Mouse (Mus musculus): ENCODE measurements around the gene Vps37d. TPM values are rescaled to one million over a fixed set of nuclear protein-coding genes. Genes with fewer than 3 reads are reported as not detected.
"Not testable (repeated sequence)": the region's sequence is repeated elsewhere in the genome, so short reads cannot be mapped to it uniquely, and the experiment has no call there.

The Vps37d gene
- polyA plus RNA-seq, 1 experiment: 0.78 TPM

DNA sequence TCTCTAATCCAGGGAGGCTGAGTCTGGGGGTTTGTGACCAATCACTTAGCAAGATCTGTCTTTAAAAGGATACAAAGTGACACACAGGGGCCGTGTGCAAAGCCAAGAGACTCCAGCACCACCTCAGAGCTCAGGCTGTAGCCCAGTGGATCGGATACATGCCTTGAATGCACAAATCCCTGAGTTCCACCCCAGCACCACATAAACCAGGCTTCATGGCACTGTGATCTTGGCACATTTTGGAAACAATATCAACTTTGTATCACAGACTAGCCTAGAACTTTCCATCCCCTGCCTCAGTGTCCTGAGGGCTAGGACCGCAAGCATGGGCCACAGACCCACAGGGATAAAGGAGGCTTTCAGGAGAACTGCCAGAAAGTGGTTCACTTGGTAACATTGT is 12.1 kb downstream of the Vps37d start:
- Histone ChIP-seq H3K27me3 (ENCODE audit: control insufficient read depth, insufficient read depth, low read length) (no peaks in the 10 kb centered on the region), H3K36me3 (ENCODE audit: control insufficient read depth, insufficient read depth, low read length) (no peaks in the 10 kb centered on the region), H3K27ac (ENCODE audit: insufficient read depth, low read length) (no peak overlapping the region), H3K4me3 (ENCODE audit: extremely low read depth, insufficient read depth, insufficient read length) (no peak overlapping the region), H3K4me1 (ENCODE audit: control insufficient read depth, insufficient read depth, insufficient read length) (no peaks in the 10 kb centered on the region; the same call in 1 of the 2 replicates)
- 95% methylated on average over 3 of the region's 3 CpGs for WGBS
- no peak for DNase-seq (ENCODE audit: low read depth in 1 of 2, low spot score in 2 of 2)
- TF ChIP-seq POLR2A (IDR thresholded peaks at IDR 0.05; ENCODE audit: low read depth, low read length) (no peak), CTCF (IDR thresholded peaks at IDR 0.05; ENCODE audit: extremely low read depth, insufficient read depth, insufficient read length, insufficient replicate concordance) (no peak)

DNA sequence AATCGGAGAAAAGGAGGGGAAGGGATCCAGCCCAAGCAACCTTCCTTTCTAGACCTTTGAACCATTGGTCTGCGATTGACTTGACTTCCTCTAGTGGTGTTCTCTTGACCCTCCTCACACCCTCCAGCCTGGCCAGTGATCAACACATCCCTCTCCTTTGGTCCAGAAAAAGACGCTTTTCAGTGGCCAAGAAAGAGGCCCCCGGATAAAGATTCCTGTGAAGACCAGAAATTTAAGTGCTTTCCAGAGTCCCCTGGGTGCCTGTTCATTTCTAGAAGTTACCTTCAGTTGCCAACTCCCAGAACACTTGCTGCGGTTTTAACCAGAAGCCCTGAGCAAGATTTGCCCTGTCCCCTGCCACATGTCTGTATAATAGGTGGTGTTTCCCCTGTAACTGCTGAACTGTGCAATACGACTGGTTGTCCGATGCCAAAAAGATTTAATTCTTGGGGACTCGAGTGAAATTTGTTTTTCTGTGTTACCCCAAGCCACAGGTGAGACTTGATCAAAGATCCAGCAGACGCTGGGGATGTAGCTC is 13.1 kb downstream of the Vps37d start, which contains the start of gene Bud23:
TSS of gene Bud23 (minus strand) at position 51 of the 538 bp plus-strand sequence.
- Histone ChIP-seq H3K27ac (ENCODE audit: insufficient read depth, low read length) (peak within 1 kb of the TSS; percentile 67), H3K4me3 (ENCODE audit: extremely low read depth, insufficient read depth, insufficient read length) (peak within 1 kb of the TSS; percentile 81)
- not testable (repeated sequence) for H3K36me3 ChIP-seq (ENCODE audit: control insufficient read depth, insufficient read depth, low read length); H3K27me3 ChIP-seq (ENCODE audit: control insufficient read depth, insufficient read depth, low read length); H3K4me1 ChIP-seq (ENCODE audit: control insufficient read depth, insufficient read depth, insufficient read length); DNase-seq (ENCODE audit: low read depth in 1 of 2, low spot score in 2 of 2)
- 75% methylated on average over 9 of the region's 9 CpGs for WGBS

DNA sequence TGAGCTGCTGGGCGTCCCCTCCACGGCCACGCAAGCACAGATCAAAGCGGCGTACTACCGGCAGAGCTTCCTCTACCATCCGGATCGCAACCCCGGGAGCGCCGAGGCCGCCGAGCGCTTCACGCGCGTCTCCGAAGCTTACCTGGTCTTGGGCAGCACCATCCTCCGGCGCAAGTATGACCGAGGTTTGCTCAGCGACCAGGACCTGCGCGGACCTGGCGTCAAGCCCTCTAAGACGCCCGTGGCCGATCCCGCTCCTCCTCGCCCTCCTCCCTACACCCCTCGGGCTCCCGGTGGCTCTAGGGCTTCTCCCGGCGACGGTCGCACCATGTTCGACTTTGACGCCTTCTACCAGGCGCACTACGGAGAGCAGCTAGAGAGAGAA is 13.7 kb downstream of the Vps37d start:
- Histone ChIP-seq H3K27me3 (ENCODE audit: control insufficient read depth, insufficient read depth, low read length) (no peaks in the 10 kb centered on the region), H3K4me1 (ENCODE audit: control insufficient read depth, insufficient read depth, insufficient read length) (no peaks in the 10 kb centered on the region; the same call in 1 of the 2 replicates), H3K27ac (ENCODE audit: insufficient read depth, low read length) (peak overlapping the region; percentile 67), H3K4me3 (ENCODE audit: extremely low read depth, insufficient read depth, insufficient read length) (peak overlapping the region; percentile 81), H3K36me3 (ENCODE audit: control insufficient read depth, insufficient read depth, low read length) (peaks cover 7% of the 10 kb centered on the region)
- 1% methylated on average over 40 of the region's 40 CpGs for WGBS
- no peak for DNase-seq (ENCODE audit: low read depth in 1 of 2, low spot score in 2 of 2)
- TF ChIP-seq CTCF (IDR thresholded peaks at IDR 0.05; ENCODE audit: extremely low read depth, insufficient read depth, insufficient read length, insufficient replicate concordance) (no peak), POLR2A (IDR thresholded peaks at IDR 0.05; ENCODE audit: low read depth, low read length) (no peak)

DNA sequence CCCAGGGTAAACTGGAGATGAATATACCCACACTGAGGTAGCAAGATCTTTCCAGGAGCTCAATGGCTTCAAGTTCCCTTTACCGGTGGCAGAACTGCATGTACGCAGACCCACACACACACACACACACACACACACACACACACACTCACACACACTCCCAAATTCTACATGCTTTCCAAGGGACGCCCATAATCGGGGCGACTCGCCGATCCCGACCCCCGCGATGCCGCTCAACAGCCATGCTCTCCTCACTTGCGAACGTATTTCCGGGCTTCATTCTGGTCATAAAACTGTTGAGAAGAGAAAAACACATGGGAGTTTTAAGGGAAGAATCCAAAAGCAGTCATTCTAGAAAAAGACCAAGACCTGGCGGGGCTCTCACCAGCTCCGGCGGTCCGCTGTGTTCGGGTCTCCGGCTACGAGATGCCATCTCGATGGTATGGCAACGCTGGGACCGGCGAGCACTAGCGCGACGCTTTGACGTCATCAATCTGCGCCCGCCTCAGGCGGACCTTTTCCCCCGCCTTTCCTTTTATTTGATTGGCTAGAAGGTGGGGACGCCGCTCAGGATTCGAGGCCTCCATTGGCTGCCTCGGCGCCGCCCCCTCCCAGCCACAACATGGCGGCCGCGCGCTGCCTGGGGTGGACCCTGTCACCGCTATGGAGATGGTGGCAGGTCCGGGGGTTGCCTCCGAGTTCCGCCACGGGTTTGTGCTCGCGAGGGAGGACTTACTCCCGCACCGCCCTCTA is 14.3 kb downstream of the Vps37d start, which contains the start of gene Dnajc30:
TSS of gene Dnajc30 (plus strand) at position 574 of the 753 bp plus-strand sequence.
- no peaks in the 10 kb centered on the region; the same call in 1 of the 2 replicates for H3K4me1 ChIP-seq (ENCODE audit: control insufficient read depth, insufficient read depth, insufficient read length)
- no peaks in the 10 kb centered on the region for H3K27me3 ChIP-seq (ENCODE audit: control insufficient read depth, insufficient read depth, low read length)
- peak within 1 kb of the TSS; percentile 81 for H3K4me3 ChIP-seq (ENCODE audit: extremely low read depth, insufficient read depth, insufficient read length)
- H3K36me3 ChIP-seq (ENCODE audit: control insufficient read depth, insufficient read depth, low read length): peaks cover 12% of the 10 kb centered on the region
- TF ChIP-seq POLR2A (IDR thresholded peaks at IDR 0.05; ENCODE audit: low read depth, low read length) (peak; percentile 60; the same call in 1 of the 2 replicates), CTCF (IDR thresholded peaks at IDR 0.05; ENCODE audit: extremely low read depth, insufficient read depth, insufficient read length, insufficient replicate concordance) (no peak)
- peak; percentile 92 to 94 for DNase-seq (ENCODE audit: low read depth in 1 of 2, low spot score in 2 of 2)
- peak within 1 kb of the TSS; percentile 67 for H3K27ac ChIP-seq (ENCODE audit: insufficient read depth, low read length)
- WGBS: under 1% methylated on average over 51 of the region's 52 CpGs

DNA sequence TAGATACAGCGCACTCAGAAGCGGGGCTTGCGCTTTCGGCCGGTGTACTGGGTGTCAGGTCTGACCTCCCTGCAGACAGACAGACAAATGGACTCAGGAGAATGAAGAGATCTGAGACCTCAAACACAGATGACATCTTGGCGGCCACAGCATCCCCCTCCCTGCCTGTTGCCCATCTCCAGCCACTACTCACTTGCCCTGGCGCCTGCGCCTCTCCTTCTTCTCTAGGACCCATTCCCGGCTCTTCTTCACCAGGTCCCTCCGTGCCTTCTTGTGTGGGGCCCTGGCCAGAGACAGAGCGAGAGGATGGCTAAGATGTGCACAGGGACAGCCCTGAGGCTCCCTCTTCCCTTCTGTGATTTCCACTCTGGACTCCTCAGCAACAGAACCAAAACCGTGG is 24.7 kb downstream of the Vps37d start:
- Histone ChIP-seq H3K27me3 (ENCODE audit: control insufficient read depth, insufficient read depth, low read length) (no peaks in the 10 kb centered on the region), H3K4me1 (ENCODE audit: control insufficient read depth, insufficient read depth, insufficient read length) (no peaks in the 10 kb centered on the region), H3K27ac (ENCODE audit: insufficient read depth, low read length) (no peak overlapping the region), H3K36me3 (ENCODE audit: control insufficient read depth, insufficient read depth, low read length) (peaks cover 17% of the 10 kb centered on the region), H3K4me3 (ENCODE audit: extremely low read depth, insufficient read depth, insufficient read length) (no peak overlapping the region)
- WGBS: 93% methylated on average over 12 of the region's 12 CpGs
- TF ChIP-seq CTCF (IDR thresholded peaks at IDR 0.05; ENCODE audit: extremely low read depth, insufficient read depth, insufficient read length, insufficient replicate concordance) (no peak), POLR2A (IDR thresholded peaks at IDR 0.05; ENCODE audit: low read depth, low read length) (no peak)
- no peak for DNase-seq (ENCODE audit: low read depth in 1 of 2, low spot score in 2 of 2)

DNA sequence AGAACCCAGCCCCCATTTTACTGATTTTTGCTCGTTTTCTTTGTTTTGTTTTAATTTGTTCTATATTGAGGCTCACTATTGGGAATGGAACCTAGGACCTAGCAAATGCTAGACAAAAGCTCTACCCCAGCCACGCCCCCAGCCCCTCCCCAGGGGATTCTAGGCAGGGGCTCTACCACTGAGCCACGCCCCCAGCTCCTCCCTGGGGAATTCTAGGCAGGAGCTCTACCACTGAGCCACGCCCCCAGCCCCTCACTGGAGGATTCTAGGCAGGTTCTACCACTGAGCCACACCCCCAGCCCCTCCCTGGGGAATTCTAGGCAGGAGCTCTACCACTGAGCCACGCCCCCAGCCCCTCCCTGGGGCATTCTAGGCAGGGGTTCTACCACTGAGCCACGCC is 28.8 kb downstream of the Vps37d start:
- not testable (repeated sequence) for H3K27ac ChIP-seq (ENCODE audit: insufficient read depth, low read length); H3K27me3 ChIP-seq (ENCODE audit: control insufficient read depth, insufficient read depth, low read length); H3K4me3 ChIP-seq (ENCODE audit: extremely low read depth, insufficient read depth, insufficient read length); H3K36me3 ChIP-seq (ENCODE audit: control insufficient read depth, insufficient read depth, low read length); DNase-seq (ENCODE audit: low read depth in 1 of 2, low spot score in 2 of 2); H3K4me1 ChIP-seq (ENCODE audit: control insufficient read depth, insufficient read depth, insufficient read length)
- 87% methylated on average over 5 of the region's 6 CpGs for WGBS

DNA sequence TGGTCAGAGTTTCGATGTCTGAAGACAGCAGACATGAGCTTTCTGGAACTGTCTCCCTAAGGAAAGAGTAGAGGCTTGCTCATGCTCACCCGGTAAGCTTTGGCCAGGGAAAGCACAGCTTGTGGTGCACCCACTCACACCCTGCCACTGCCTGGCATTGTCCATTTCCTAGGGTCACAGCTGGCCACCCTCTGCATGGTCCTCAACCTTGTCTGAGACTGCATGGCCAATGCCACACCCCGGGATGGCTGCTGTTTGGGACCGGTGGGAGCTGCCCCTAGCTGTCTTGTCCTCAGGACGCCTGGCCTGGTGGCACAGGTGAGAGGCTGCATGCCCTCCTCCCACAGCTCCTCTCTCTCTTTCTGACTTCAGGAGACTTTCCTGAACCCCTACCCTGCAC is 29.5 kb downstream of the Vps37d start:
- no peak overlapping the region for H3K27ac ChIP-seq (ENCODE audit: insufficient read depth, low read length)
- H3K27me3 ChIP-seq (ENCODE audit: control insufficient read depth, insufficient read depth, low read length): no peaks in the 10 kb centered on the region
- H3K36me3 ChIP-seq (ENCODE audit: control insufficient read depth, insufficient read depth, low read length): peaks cover 3% of the 10 kb centered on the region; the same call in 1 of the 2 replicates
- TF ChIP-seq POLR2A (IDR thresholded peaks at IDR 0.05; ENCODE audit: low read depth, low read length): no peak
- no peak for TF ChIP-seq CTCF (IDR thresholded peaks at IDR 0.05; ENCODE audit: extremely low read depth, insufficient read depth, insufficient read length, insufficient replicate concordance)
- no peak overlapping the region for H3K4me3 ChIP-seq (ENCODE audit: extremely low read depth, insufficient read depth, insufficient read length)
- H3K4me1 ChIP-seq (ENCODE audit: control insufficient read depth, insufficient read depth, insufficient read length): no peaks in the 10 kb centered on the region
- DNase-seq (ENCODE audit: low read depth in 1 of 2, low spot score in 2 of 2): no peak
- WGBS: 86% methylated on average over 5 of the region's 5 CpGs
